Mouse (Mus musculus): ENCODE results near the gene Podxl2. TPM values are rescaled to one million over a fixed set of nuclear protein-coding genes. Genes with fewer than 3 reads are reported as not detected.

Podxl2 gene
- polyA plus RNA-seq, 1 experiment from 2014 or later = 32.0 TPM

- Histone ChIP-seq H3K36me3 (ENCODE audit: control insufficient read depth, insufficient read depth, low read length) (no peaks in the 10 kb centered on the region), H3K4me3 (ENCODE audit: low read length) (no peak overlapping the region), H3K9me3 (ENCODE audit: control insufficient read depth, low read length) (no peaks in the 10 kb centered on the region), H3K9ac (ENCODE audit: low read depth, low read length) (no peak overlapping the region), H3K27me3 (replicated peaks; ENCODE audit: control insufficient read depth, insufficient read depth, low read length) (no peaks in the 10 kb centered on the region), H3K27ac (ENCODE audit: low read length) (no peak overlapping the region), H3K4me2 (ENCODE audit: low read depth, low read length) (no peak overlapping the region), H3K4me1 (ENCODE audit: control insufficient read depth, insufficient read depth, low read length) (0 out of 2 replicates have a peak, but pooled peaks cover 3% of the 10 kb centered on the region)
- 85% methylated on average over 4 of the region's 4 CpGs for WGBS
- ATAC-seq = no peak
Measured at GRCm38 (mm10) chr6:88803957-88804695, 70.7 kb downstream of the Podxl2 start.

DNA sequence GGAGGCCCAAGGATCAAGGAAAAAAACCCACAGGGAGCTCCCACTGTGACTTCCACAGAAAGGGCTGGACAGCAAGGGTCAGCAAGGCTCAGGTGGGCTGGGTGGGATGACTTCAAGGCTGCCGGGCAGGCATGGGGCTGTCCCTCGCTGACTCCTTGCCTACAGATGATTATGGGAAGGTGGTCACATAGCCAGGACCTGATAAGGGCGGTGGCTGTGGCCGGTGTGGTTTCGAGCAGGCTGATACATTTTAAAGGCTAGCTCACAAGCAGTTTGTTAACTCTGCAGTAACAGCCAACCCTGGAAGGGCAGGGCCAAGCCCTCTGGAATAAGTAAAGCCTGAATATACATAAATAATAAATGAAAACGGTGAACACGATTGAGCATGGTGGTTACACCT, 71.8 kb downstream of the Podxl2 start:
- Histone ChIP-seq H3K4me1 (ENCODE audit: control insufficient read depth, insufficient read depth, low read length) (0 out of 2 replicates have a peak, but pooled peaks cover 3% of the 10 kb centered on the region), H3K9me3 (ENCODE audit: control insufficient read depth, low read length) (no peaks in the 10 kb centered on the region), H3K27ac (ENCODE audit: low read length) (no peak overlapping the region), H3K4me2 (ENCODE audit: low read depth, low read length) (no peak overlapping the region), H3K36me3 (ENCODE audit: control insufficient read depth, insufficient read depth, low read length) (no peaks in the 10 kb centered on the region), H3K4me3 (ENCODE audit: low read length) (no peak overlapping the region), H3K9ac (ENCODE audit: low read depth, low read length) (no peak overlapping the region), H3K27me3 (replicated peaks; ENCODE audit: control insufficient read depth, insufficient read depth, low read length) (no peaks in the 10 kb centered on the region)
- no peak for ATAC-seq
- WGBS = 70% methylated on average over 7 of the region's 7 CpGs

DNA sequence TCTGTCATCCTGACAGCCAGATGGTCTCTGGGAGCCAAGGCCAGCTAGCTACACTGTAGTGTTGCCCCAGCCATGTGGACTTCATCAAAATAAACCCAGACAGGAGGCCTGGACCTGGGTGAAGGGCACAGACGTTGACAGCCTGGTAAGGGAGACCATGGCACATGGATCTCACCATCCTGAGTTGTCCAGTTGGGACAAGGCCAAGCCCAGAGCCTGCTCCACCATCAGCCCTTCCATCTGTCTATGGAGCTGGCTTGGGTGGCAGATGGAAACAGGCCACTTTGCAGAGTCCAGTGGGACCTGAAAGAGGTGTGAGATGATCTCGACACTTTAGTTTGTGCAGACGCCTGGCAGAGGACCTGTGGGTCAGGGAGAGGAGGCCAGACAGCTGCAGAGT, 74.1 kb downstream of the Podxl2 start:
- ATAC-seq = 0 out of 2 replicates have a peak, but pooled peaks have one; percentile 18
- Histone ChIP-seq H3K4me3 (ENCODE audit: low read length) (no peak overlapping the region), H3K27ac (ENCODE audit: low read length) (no peak overlapping the region), H3K4me1 (ENCODE audit: control insufficient read depth, insufficient read depth, low read length) (0 out of 2 replicates have a peak, but pooled peaks cover 3% of the 10 kb centered on the region), H3K9ac (ENCODE audit: low read depth, low read length) (no peak overlapping the region), H3K27me3 (replicated peaks; ENCODE audit: control insufficient read depth, insufficient read depth, low read length) (no peaks in the 10 kb centered on the region), H3K9me3 (ENCODE audit: control insufficient read depth, low read length) (no peaks in the 10 kb centered on the region), H3K4me2 (ENCODE audit: low read depth, low read length) (no peak overlapping the region), H3K36me3 (ENCODE audit: control insufficient read depth, insufficient read depth, low read length) (no peaks in the 10 kb centered on the region)
- WGBS = 39% methylated on average over 3 of the region's 3 CpGs

- Histone ChIP-seq H3K9ac (ENCODE audit: low read depth, low read length) (no peak overlapping the region), H3K36me3 (ENCODE audit: control insufficient read depth, insufficient read depth, low read length) (no peaks in the 10 kb centered on the region), H3K27ac (ENCODE audit: low read length) (no peak overlapping the region), H3K9me3 (ENCODE audit: control insufficient read depth, low read length) (no peaks in the 10 kb centered on the region), H3K4me1 (ENCODE audit: control insufficient read depth, insufficient read depth, low read length) (peaks cover 3% of the 10 kb centered on the region; the same call in 1 of the 2 replicates), H3K4me2 (ENCODE audit: low read depth, low read length) (no peak overlapping the region), H3K4me3 (ENCODE audit: low read length) (no peak overlapping the region), H3K27me3 (replicated peaks; ENCODE audit: control insufficient read depth, insufficient read depth, low read length) (no peaks in the 10 kb centered on the region)
- WGBS = 76% methylated on average over 7 of the region's 7 CpGs
- no peak for ATAC-seq
Measured at GRCm38 (mm10) chr6:88800191-88800590, 74.7 kb downstream of the Podxl2 start.

- Histone ChIP-seq H3K4me1 (ENCODE audit: control insufficient read depth, insufficient read depth, low read length) (peaks cover 14% of the 10 kb centered on the region), H3K27me3 (replicated peaks; ENCODE audit: control insufficient read depth, insufficient read depth, low read length) (no peaks in the 10 kb centered on the region), H3K4me2 (ENCODE audit: low read depth, low read length) (no peak overlapping the region), H3K4me3 (ENCODE audit: low read length) (no peak overlapping the region), H3K9ac (ENCODE audit: low read depth, low read length) (no peak overlapping the region), H3K9me3 (ENCODE audit: control insufficient read depth, low read length) (no peaks in the 10 kb centered on the region), H3K36me3 (ENCODE audit: control insufficient read depth, insufficient read depth, low read length) (no peaks in the 10 kb centered on the region), H3K27ac (ENCODE audit: low read length) (no peak overlapping the region)
- no peak for ATAC-seq
- 72% methylated on average over 14 of the region's 14 CpGs for WGBS
Measured at GRCm38 (mm10) chr6:88794561-88794971, 80.3 kb downstream of the Podxl2 start.

GRCm38 (mm10) chr6:88793872-88794271, 81.0 kb downstream of the Podxl2 start:
- Histone ChIP-seq H3K27me3 (replicated peaks; ENCODE audit: control insufficient read depth, insufficient read depth, low read length) (no peaks in the 10 kb centered on the region), H3K9ac (ENCODE audit: low read depth, low read length) (no peak overlapping the region), H3K4me1 (ENCODE audit: control insufficient read depth, insufficient read depth, low read length) (peaks cover 17% of the 10 kb centered on the region), H3K4me2 (ENCODE audit: low read depth, low read length) (no peak overlapping the region), H3K36me3 (ENCODE audit: control insufficient read depth, insufficient read depth, low read length) (no peaks in the 10 kb centered on the region), H3K4me3 (ENCODE audit: low read length) (no peak overlapping the region), H3K27ac (ENCODE audit: low read length) (no peak overlapping the region), H3K9me3 (ENCODE audit: control insufficient read depth, low read length) (no peaks in the 10 kb centered on the region)
- no peak for ATAC-seq
- 68% methylated on average over 13 of the region's 13 CpGs for WGBS

DNA sequence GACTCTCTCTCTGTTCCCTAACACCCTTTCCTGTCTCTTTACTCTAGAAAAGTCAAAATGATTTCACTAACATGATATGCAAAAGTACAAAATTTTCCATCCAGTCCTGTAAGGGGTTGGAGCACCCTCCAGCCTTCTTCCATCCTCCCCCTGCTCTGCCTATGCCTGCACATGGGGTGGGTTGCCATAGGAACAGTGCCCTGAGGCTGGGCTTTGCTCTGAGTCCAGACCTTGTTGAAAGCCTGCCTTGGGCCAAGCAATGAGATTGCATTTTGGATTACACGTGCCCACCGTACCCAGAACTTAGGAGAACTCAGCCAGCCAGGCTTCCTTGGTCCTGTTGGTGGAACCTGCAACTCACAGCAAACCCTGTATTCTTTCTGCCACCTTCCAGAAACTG, 81.6 kb downstream of the Podxl2 start:
- Histone ChIP-seq H3K9ac (ENCODE audit: low read depth, low read length) (no peak overlapping the region), H3K27ac (ENCODE audit: low read length) (no peak overlapping the region)
- ATAC-seq = no peak

More for the DNA sequence above, 81.6 kb downstream of the Podxl2 start:
- no peaks in the 10 kb centered on the region for H3K9me3 ChIP-seq (ENCODE audit: control insufficient read depth, low read length)
- H3K27me3 ChIP-seq (replicated peaks; ENCODE audit: control insufficient read depth, insufficient read depth, low read length) = no peaks in the 10 kb centered on the region
- H3K36me3 ChIP-seq (ENCODE audit: control insufficient read depth, insufficient read depth, low read length) = no peaks in the 10 kb centered on the region
- peaks cover 19% of the 10 kb centered on the region for H3K4me1 ChIP-seq (ENCODE audit: control insufficient read depth, insufficient read depth, low read length)
- no peak overlapping the region for H3K4me3 ChIP-seq (ENCODE audit: low read length)
- WGBS = 55% methylated on average over 2 of the region's 2 CpGs
- H3K4me2 ChIP-seq (ENCODE audit: low read depth, low read length) = no peak overlapping the region

Other genes with a start within 250 kb of the Podxl2 start
- 0.21 and 0.32 TPM in 2 replicates for gene Kbtbd12, start 237.1 kb downstream of the Podxl2 start, polyA plus RNA-seq (2015; fragmentation: Nextera tagmentation; extraction: Ambion mirVana)
- 73.3 and 82.8 TPM in 2 replicates for gene Mgll, start 150.6 kb downstream of the Podxl2 start, polyA plus RNA-seq (2015; fragmentation: Nextera tagmentation; extraction: Ambion mirVana)
- 26.6 and 29.2 TPM in 2 replicates for gene Abtb1, start 33.1 kb downstream of the Podxl2 start, polyA plus RNA-seq (2015; fragmentation: Nextera tagmentation; extraction: Ambion mirVana)
- gene Mcm2, start 23.7 kb upstream of the Podxl2 start, polyA plus RNA-seq (2015; fragmentation: Nextera tagmentation; extraction: Ambion mirVana) = 90.1 and 101 TPM in 2 replicates
- 73.7 and 77.0 TPM in 2 replicates for gene Tpra1, start 27.2 kb upstream of the Podxl2 start, polyA plus RNA-seq (2015; fragmentation: Nextera tagmentation; extraction: Ambion mirVana)